Mouse (Mus musculus): ENCODE results near the gene Pck1. TPM values are rescaled to one million over a fixed set of nuclear protein-coding genes. Genes with fewer than 3 reads are reported as not detected.
"Not testable (repeated sequence)": the region's sequence is repeated elsewhere in the genome, so short reads cannot be mapped to it uniquely, and the experiment has no call there.

Pck1 gene
- total RNA-seq (2021), result 1 to 10 TPM in 1 of 2 experiments, under 1 TPM in 1; 0.82 to 3.2 TPM
- long read RNA-seq, experiment 1, result 0 reads
- long read RNA-seq, experiment 2, partial matches to known transcripts, result 0 of 3 reads
- long read RNA-seq, experiment 2, other reads (novel, unspliced or antisense), result 0 of 3 reads

DNA sequence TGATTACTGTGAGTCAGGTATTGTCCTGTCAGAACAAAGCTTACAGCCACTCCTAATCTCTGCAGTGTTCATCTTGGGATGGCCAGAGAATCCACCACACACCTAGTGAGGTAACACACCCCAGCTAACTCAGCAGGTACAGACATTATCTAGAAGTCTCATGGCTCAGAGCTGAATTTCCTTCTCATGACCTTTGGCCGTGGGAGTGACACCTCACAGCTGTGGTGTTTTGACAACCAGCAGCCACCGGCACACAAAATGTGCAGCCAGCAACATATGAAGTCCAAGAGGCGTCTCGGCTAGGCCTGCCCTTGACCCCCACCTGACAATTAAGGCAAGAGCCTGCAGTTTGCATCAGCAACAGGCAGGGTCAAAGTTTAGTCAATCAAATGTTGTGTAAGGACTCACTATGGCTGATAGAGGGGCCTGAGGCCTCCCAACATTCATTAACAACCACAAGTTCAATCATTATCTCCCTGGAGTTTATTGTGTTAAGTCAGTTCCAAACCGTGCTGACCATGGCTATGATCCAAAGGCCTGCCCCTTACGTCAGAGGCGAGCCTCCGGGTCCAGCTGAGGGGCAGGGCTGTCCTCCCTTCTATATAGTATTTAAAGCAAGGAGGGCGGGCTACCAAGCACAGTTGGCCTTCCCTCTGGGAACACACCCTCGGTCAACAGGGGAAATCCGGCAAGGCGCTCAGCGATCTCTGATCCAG is at the start of gene Pck1:
Gene Pck1, plus strand, starts transcription at position 613 of the 716 bp plus-strand sequence.
- intact Hi-C loops (cut with DNase I; ENCODE audit: low total_unique reads), result no loop called here
- DNase-seq, result no peak

DNA sequence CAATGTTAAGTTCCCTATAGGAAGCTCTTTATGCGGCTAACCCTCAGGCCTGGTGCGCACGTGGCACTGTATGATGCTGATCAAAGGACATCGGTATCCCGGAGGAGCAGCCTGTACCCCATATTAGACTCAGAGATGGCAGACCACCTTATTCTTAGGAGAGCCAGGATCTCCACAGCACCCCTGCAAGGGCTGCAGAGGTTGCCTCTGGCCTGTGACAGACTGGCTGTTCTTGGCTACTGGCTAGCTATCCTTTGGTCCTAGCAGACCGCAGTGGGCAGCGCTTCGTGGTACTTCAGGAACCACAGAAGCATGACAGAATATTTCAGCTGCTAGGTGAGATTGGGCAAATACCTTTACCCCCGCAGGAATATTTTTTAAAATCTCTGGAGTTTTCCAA is 46.4 kb upstream of the Pck1 start:
- intact Hi-C loops (cut with DNase I; ENCODE audit: low total_unique reads), result loop anchor here (2.0 to 5.0 kb wide), 2 partner anchors 76 to 456 kb away; no protein-coding TSS in a partner anchor
- DNase-seq, result no peak

DNA sequence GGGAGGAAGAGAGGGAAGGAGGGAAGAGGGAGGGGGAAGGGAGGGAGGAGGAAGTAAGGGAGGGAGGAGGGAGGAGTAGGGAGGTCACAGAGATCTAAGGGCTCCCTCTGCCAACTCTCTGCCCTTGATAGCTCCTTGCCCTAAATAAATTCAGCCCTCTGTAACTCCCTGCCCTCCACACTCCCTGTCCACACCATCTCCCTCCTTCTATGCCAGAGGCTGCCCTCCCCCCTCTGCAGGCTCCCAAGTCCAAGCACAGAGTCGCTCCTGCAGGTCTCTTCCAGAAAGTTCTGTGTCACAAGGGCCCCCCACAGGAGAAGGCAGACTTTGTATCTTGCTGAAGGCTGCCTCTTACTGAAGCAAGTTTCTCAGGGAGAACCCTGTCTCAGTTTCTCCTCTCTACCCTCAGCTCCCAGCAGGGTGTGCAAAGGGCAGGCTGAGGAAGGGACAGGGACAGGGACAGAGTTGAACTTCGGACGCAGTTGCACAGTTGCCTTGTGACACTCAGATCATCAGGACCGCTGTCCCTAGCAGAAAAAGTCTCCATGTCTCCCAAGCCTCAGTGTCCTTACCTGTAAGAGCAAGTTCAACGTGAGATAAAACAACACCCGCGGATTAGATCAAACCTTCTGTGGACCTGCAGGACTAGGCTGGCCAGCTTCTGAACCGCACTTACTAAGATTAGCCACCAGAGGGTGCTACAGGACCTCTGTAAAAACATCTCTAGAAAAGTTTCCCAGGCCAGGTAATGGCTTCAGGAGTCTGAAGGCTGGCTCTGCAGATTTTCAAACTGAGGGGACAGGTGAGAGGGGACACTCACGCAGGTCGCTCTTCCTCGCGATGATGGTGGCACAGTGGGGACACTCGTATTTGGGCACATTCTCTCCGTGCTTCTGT is 45.7 kb upstream of the Pck1 start:
- peak; percentile 30 for DNase-seq
- intact Hi-C loops (cut with DNase I; ENCODE audit: low total_unique reads), result loop anchor here (2.0 to 5.0 kb wide), 2 partner anchors 76 to 455 kb away; no protein-coding TSS in a partner anchor

DNA sequence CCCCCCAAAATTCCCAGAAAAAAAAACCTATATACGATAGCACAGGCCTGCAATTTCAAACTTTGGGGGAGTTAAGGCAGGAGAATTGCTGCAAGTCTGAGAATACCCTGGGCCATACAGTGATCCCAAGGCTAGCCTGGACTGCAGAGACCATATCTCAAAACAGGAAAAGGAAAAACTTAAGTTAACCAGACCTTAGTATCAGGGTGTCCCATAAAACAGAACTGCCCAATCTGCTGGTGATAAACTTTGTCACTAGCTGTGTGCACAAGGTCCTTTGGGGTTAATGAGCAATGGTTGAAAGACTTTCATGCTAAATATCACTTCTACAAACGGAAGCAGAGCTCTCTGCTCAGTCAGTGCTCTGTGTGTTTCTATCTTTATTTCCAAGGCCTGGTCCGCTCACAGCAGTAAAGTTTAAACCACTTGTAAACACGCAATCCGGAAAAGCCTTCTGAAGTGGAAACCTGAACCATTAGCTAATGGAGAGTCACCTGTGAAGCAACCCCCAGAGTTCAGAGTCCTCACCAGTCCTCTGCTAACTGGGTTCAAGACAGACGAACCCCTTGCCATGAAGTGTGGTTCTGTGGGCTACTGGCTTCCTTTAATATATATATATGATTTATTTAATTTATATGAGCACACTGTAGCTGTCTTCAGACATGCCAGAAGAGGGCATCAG is 44.2 kb upstream of the Pck1 start:
- no peak for DNase-seq
- intact Hi-C loops (cut with DNase I; ENCODE audit: low total_unique reads), result loop anchor here (5.0 kb wide), 1 partner anchor 454 kb away; no protein-coding TSS in a partner anchor

DNA sequence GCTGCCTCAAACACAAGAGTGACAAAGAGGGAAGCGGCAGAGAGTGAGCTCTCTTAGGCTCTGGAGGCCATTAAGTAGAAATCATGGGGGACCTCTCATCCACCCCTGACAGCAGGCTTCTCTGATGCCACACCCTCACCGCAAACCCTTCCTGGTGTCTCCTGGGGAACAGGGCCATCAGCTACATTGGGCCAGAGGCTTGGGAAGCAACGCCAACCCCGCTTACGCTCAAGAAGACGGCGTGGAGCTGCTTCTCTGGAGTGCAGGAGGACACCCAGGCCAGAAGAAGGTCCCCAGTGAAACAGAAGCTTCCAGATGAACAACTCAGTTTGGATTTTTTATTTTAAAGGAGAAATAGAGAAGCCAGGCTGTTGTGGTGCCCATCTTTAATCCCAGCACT is 43.3 kb upstream of the Pck1 start:
- intact Hi-C loops (cut with DNase I; ENCODE audit: low total_unique reads), result loop anchor here (5.0 kb wide), 1 partner anchor 453 kb away; no protein-coding TSS in a partner anchor
- DNase-seq, result no peak

DNA sequence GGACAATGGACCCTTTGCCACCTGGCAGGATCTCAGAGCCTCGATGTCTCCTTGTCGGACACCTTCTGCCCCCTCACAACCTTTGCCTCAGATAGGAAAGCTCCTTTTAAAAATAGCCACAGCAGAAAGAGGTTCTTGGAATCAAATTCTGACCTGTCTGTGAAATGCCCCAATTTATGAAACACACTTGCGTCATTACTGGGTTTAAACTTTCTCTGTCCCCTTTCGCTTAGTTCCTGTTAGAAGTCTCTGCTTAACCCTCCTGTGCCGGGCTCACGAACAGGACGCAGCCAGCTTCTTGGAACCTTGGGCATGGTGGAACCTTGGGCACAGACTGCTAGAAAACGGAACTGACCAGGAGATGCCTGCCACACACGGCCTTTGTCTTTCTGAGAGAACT is 42.3 kb upstream of the Pck1 start:
- intact Hi-C loops (cut with DNase I; ENCODE audit: low total_unique reads), result no loop called here
- no peak for DNase-seq

DNA sequence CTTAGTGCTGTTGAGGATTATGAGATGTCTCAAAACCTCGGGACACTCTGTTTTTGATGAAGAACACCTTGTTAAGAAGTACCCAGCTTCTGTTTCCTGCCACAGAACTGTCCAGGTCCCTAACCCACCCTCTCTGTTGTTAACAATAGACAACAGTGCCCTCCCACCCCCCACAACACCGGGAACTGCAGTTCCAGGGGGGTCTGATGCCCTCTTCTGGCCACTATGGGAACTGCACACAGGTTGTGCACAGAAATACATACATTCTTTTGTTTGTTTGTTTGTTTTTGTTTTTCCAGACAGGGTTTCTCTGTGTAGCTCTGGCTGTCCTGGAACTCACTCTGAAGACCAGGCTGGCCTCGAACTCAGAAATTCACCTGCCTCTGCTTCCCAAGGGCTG is 39.1 kb upstream of the Pck1 start:
- DNase-seq; intact Hi-C loops (cut with DNase I; ENCODE audit: low total_unique reads): not testable (repeated sequence)

DNA sequence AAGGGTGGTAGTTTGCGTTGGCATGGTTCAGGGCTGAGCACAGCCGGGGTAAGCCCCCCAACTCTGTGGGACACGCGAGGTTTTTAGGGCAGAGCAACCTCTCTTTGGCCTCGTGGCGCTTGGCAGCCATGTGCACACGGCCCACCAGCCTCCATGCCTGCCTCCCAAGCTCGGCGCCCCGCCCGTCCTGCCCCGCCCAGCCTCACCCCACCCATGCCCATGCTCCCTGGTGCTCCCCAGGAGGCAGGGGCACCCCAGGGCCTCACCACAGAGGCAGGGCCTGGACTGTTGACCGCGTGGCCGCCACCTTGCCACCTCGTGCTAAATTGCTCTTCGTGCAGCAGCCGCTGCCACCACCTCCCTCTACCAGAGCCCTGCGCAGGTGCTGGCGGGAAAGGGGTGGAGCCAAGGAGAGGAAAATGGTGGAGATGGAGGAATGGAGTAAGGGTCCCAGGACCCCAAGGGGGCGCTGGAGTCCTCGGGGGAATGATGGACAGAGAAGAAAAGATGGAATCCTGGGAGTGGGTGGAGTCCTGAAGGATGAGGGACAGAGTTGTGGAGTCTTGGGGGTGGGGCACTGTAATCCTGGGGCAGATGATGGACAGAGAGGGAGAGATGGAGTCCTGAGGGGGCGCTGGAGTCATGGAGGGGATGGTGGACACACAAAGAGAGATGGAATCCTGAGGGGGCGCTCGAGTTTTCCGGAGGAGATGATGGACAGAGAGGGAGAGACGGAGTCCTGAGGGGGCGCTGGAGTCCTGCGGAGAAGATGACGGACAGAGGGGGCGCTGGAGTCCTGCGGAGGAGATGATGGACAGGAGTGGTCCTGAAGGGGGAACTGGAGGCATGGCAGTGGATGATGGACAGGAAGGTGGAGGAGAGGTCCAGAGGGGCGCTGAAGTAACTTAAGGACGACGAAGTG is 33.6 kb upstream of the Pck1 start, which contains the start of gene Ctcfl:
Gene Ctcfl, minus strand, starts transcription at position 503 of the 922 bp plus-strand sequence.
- no peak for DNase-seq
- intact Hi-C loops (cut with DNase I; ENCODE audit: low total_unique reads), result no loop called here

DNA sequence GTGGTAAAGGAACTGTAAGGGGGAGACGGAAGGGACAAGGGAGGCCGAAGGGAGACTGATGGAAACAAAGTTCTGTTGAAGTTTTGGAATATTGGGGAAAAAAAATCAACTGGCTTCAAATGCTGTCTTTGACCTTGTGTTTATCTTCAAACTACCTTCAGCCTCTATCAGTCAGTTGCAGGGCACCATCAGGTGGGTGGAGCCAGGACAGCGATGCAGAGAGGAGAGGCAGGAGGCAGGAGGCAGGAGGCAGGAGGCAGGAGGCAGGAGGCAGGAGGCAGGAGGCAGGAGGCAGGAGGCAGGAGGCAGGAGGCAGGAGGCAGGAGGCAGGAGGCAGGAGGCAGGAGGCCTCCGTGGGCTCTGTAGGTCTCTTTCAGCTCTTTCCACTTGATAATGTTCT is 32.7 kb upstream of the Pck1 start:
- intact Hi-C loops (cut with DNase I; ENCODE audit: low total_unique reads), result not testable (repeated sequence)

DNA sequence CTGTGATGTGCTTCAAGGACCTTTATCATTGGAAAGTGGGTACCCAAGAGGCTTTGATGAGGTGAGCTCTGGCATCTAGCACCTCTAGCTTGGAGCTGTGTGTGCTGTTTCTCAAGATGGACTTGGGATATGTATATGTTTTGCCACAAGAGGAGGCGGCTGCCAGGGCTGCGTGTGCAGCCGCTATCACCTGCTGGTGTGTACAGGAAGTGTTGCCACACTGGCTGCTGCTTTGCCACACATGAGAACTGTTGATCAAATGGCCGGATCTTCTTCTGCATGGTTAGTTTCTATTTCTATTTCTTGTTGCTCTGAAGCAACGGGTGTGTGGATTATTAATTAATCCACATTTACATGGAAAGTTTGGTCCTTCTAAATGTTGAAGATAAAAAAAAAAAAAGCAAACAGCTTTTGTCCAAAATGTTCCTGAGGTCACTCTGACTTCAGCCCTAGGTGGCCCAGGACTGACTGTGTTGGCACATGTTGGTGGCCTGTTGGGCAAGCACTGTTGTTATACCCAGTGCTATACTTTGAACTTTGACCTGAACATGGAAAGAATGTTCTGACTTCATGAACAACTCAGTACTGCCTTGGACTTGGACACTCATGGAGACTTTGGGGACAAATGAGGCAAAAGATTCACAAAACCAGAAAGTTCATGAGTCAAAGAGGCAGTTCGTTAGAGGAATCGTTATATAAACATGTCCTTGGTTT is 28.7 kb upstream of the Pck1 start:
- no peak for DNase-seq
- intact Hi-C loops (cut with DNase I; ENCODE audit: low total_unique reads), result no loop called here

More for the DNA sequence above, 32.7 kb upstream of the Pck1 start:
- not testable (repeated sequence) for DNase-seq

DNA sequence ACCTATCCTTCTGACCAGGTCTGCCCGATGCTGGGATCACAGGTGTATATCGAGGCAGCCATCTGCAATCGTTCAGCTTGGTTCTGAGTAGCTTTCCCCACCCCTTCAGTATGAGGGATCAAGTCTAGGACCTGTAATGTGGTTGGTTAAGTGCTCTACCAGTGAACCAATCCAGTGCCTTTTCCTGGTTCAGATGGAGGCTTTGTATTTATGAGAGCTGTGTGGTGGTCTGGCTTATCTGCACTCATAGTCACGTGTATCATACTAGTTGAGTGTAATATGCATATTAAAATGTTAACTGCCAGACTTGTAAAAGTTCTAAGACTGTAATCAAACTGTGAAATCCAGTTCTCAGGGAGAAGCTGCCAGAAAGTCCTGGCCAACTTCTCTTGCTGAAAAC is 26.5 kb upstream of the Pck1 start:
- no peak for DNase-seq
- intact Hi-C loops (cut with DNase I; ENCODE audit: low total_unique reads), result no loop called here

DNA sequence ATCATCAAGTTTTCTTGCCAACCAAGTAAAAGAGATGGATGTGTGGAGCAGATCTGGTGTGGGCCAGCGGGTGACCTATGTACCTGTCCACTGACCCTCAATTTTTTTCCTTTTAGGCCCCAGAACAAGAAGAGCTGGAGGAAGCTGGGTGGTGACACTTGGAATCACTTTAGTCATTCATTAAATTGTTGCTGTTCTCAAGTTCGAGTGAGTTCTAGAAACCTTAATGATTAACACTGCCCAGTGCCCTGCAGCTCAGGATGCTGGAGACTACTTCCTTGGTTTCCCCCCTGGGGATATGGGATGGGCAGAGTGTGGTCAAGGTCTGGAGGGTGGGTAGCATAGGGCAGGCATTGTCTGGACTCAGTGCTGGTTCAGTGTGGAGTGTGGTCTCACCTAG is 23.7 kb upstream of the Pck1 start:
- DNase-seq, result no peak
- intact Hi-C loops (cut with DNase I; ENCODE audit: low total_unique reads), result no loop called here

DNA sequence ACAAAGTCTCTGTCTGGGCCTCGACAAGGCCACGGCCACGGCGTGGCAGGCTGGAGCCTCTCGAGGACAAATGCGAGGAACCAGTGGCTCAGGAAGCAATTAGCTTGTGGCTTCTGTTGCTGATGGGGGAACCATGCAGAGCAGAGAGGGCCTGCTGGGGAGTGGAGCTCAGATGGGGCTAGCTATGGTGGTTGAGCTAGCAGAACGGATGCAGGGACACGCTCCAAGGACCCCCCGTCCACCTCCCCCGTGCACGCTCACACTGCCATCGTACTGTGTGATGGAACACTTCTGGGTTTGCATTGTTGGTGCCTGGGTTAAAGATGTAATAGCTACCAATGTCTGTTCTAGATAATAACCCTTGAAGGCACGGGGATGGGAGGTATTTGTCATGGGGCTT is 20.6 kb upstream of the Pck1 start:
- no peak for DNase-seq
- intact Hi-C loops (cut with DNase I; ENCODE audit: low total_unique reads), result no loop called here

DNA sequence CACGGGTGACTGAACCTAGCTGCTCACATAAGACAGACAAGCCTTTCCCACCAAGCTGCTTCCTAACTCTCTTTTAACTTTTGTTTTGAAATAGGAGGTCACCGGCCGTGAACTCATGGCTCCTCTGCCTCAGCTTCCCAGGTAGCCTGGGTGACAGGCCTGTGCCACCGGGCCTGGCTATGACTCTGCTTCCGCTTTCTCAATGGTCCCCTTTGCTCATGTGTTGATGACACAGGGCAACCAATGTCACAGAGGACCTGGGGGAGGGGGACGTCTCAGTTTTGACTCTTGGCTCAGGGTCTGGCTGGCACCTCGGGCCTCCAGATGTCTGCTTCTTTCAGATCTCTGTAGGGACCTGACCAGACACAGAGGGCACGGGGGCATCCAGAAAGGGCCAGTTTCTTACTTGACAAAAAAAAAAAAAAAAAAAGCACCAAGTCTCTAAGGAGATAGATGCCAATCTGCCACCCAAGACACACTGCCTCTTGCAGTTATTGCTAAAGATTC is 20.0 kb upstream of the Pck1 start:
- DNase-seq, result no peak
- intact Hi-C loops (cut with DNase I; ENCODE audit: low total_unique reads), result no loop called here

DNA sequence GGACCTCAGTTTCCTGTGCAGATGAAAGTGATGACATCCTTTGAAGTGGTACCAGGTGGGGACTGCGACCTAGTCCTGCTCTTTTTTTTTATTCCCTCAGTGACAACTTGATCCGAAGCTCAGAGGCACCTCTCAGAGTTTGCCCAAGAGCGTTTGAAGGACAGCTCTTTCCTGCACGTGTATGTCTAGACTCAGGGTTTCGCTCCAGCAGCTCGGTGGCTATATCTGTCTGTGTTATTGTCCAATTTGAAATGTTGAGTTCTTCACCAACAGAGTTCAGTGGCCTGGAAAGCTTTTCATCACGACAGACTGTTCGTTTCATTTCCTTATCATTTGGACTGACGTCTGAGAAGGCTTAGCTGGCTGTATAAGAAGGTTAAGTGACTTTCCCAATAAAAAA is 18.2 kb upstream of the Pck1 start:
- DNase-seq, result no peak
- intact Hi-C loops (cut with DNase I; ENCODE audit: low total_unique reads), result no loop called here

DNA sequence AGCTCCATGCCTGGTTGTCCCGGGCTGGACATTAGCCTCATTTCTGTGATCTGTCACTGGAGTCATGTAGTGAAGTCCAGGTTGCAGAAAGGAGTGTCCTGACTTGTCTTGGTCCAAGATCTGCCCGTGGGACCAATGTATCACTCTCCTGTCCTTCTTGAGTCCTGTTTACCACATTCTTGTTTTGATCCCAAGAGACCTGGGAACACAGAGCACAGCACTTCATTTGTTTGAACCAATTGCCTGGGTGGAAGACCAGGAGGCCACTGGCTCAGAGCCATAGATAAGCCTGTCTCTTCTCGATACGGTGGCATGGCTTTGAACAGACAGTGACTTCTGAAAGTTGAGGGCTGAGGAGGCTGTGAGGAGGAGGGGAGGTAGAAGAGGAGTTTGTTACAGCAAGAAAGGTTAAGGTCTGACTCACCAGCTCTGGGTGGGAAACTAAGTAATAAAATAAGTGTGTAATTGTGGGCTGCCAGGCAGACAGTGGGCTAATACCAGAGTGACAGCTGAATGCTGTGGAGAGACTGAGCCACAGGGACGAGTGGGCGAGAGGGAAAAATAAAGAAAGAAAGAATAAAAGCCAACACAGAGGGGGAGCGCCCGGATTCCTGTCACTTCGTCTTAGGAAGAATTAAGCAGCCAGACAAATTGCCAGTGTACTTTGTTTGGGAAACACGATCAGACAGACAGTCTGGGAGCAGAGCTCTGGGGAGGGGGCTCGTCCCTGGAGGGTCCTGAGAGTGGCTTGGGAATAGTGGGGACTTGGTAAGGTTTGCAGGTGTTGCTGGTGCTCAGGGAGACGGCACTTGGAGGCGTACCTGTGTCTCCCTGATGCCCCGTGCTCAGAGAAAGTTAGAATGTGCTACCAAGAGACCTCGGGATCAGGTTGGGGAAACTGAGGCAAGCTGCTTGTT is 14.3 kb upstream of the Pck1 start:
- no peak for DNase-seq
- intact Hi-C loops (cut with DNase I; ENCODE audit: low total_unique reads), result no loop called here

DNA sequence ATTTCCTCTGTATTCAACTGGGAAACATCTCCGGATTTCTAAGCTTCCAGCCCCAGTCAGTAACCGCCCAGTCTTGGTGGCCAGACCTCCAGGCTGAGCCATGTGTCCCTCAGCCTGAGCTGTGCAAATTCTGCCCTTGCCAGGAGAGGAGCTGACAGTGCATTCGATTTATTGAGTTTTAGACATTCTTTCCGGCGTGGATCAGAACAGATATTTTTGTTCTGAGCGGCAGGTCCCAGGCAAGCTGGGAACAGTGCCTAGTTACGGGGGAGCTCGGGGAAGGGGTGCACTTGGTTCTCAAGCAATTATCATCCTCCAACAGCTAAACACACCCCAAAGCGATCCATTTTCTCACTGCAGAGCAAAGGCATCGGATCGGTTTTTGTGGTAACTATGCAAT is 9.2 kb upstream of the Pck1 start:
- intact Hi-C loops (cut with DNase I; ENCODE audit: low total_unique reads), result no loop called here
- no peak for DNase-seq
